Mouse (Mus musculus): ENCODE results near the gene Dmkn. TPM values are rescaled to one million over a fixed set of nuclear protein-coding genes. Genes with fewer than 3 reads are reported as not detected.
"Not testable (repeated sequence)": the region's sequence is repeated elsewhere in the genome, so short reads cannot be mapped to it uniquely, and the experiment has no call there.

Gene Dmkn
- polyA plus RNA-seq, 1 experiment from 2014 or later = 3.0 TPM

DNA sequence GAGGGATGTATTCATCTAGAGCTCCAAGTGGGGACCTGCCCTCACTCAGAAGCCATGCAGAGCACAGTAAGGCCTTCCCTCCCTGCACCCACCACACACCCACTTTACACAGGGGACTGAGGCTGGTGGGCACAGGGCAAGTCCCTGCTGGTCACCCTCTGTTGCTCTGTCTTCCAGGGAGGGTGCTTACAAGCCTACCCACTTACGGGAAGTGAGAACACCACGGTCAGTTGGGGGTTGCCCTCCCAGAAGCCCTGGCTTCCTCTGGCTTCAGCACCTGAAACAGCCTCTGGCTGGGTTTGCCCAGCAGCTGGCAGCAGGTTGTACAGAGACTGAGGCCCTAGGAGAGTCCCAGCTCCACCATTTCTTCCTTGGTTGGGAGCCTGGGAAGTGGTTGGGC lies 21.0 kb upstream of the Dmkn start:
- H3K9me3 ChIP-seq; H3K9ac ChIP-seq; H3K27ac ChIP-seq (replicated peaks); H3K36me3 ChIP-seq; ATAC-seq (ENCODE audit: low FRiP score, low read depth); H3K4me3 ChIP-seq; H3K4me1 ChIP-seq (replicated peaks); H3K27me3 ChIP-seq; H3K4me2 ChIP-seq: not testable (repeated sequence)
- WGBS = 89% methylated on average over 2 of the region's 2 CpGs

DNA sequence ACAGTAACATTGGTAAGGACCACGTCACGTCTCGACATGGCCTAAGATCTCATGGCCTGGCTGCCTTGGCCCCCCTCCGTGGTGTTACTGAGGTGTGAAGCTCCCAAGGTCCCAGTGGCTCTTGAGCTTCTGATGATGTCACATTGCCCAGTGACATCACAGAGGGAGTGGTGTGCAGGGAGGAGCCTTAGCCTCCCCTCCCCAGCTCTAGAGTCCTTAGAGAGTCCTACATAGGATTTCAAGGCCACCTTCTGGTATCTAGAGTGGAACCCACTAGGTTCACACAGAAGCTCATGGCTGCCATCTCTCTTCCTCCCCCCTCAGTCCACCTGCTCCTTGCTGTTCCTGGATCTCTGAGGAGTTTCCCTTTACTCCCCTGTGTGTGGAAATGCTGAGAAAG lies 19.9 kb upstream of the Dmkn start, which contains the start of gene Gapdhs:
Gene Gapdhs, minus strand, starts transcription at position 65 of the 400 bp plus-strand sequence.
- WGBS = 78% methylated on average over 3 of the region's 4 CpGs
- not testable (repeated sequence) for H3K9ac ChIP-seq; H3K27me3 ChIP-seq; H3K4me1 ChIP-seq (replicated peaks); H3K9me3 ChIP-seq; H3K4me3 ChIP-seq; H3K27ac ChIP-seq (replicated peaks); H3K36me3 ChIP-seq; H3K4me2 ChIP-seq
- ATAC-seq (ENCODE audit: low FRiP score, low read depth) = peak; percentile 35; the same call in 1 of the 2 replicates

DNA sequence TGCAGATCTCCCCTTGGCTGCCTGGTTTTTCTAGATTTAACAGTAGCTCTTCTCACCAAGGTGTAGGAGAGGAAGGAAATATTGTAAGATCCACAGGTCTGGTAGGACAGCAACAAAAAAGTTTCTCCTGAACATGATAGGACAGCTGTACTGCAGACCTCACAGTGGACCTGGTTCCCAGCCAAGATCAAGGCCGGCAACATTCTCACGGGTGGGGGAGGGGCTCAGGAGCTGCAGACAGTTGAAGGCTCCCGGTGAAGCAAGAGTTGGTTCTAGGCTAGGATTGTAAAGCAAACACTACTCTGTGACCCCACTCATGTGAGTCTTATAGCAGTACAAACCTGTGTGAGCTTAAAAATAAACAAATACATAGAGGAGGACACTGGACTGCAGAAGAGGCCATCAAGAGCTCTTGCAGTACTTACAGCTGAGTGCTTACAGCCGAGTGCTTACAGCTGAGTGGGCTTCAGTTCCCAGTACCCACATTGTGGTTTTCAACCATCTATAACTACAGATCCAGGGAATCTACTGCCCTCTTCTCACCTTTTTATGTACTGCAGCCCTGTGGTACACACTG lies 19.4 kb upstream of the Dmkn start:
- 48% methylated on average over 4 of the region's 4 CpGs for WGBS
- no peak overlapping the region for H3K4me3 ChIP-seq
- no peak overlapping the region for H3K9ac ChIP-seq
- H3K36me3 ChIP-seq = no peaks in the 10 kb centered on the region
- no peak overlapping the region for H3K4me2 ChIP-seq
- no peak for ATAC-seq (ENCODE audit: low FRiP score, low read depth)
- H3K27me3 ChIP-seq = no peaks in the 10 kb centered on the region
- no peaks in the 10 kb centered on the region for H3K9me3 ChIP-seq
- H3K4me1 ChIP-seq (replicated peaks) = no peaks in the 10 kb centered on the region
- H3K27ac ChIP-seq (replicated peaks) = no peak overlapping the region

DNA sequence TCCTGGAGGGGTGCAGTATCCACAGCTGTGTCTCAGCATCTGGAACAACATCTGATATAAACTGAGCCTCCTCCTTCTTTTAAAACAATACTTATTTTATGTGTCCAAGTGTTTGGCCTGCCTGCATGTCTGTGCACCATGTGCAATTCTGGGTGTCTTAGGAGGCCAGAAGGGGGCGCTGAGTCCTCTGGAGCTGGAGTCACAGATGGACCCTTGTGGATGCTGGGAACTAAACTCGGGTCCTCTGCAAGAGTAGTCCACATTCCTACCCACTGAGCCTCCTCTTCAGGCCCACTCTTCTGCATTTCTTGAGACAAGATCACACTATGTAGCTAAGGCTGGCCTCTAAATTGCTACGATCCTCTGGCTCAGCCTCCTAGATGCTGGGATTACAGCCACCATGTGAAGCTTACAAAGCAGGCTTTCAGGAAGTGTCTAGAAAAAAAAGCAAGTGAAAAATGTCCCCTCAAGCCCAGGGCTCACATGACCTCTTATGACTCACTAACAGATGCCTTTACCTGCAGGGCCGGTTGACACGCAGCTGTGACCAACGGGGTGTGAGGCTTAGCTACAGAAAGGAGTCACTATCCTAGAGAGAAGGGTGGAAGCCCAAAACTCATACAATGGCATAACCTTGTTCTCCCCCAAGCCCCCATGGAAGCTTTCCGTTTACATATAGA lies 15.9 kb upstream of the Dmkn start:
- WGBS = 90% methylated on average over 7 of the region's 7 CpGs
- Histone ChIP-seq H3K9me3 (no peaks in the 10 kb centered on the region), H3K4me1 (replicated peaks) (no peaks in the 10 kb centered on the region), H3K27ac (replicated peaks) (no peak overlapping the region), H3K27me3 (no peaks in the 10 kb centered on the region), H3K4me2 (no peak overlapping the region), H3K4me3 (no peak overlapping the region), H3K9ac (no peak overlapping the region), H3K36me3 (no peaks in the 10 kb centered on the region)
- no peak for ATAC-seq (ENCODE audit: low FRiP score, low read depth)

DNA sequence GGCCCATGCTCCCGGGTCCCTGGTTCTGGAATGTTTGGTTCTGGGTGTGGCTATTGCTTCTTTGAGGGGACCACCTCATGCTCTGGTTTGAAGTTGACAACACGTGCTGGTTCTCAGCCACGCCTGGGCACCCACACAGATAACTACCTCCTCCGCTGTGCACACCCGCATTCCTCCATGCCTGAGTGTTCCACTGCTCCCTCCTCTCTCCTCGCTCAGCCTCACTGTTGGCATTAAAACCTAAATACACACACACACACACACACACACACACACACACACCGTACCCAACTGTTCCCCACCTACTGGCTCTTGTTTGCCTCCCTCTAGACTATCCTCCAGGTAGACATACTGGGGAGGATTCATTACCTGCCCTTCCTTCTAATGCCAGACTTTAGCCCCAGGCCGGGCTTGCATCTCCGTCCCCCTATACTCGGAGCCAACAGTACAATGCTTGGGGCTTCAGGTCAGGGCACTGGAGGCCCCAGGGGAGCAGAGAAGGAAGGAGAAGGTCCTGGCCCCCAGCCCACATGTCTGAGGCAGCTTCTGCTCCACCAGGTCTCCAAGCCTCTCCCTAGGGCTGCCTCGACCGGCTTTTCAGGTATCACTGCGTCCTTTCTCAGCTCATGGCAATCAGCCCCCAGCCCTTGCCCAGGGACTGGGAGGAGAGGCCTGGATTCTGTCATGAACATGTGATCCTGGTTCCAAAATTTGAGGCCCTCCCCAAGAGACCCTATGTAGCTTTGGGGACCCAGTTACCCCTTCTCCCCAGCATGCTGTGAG lies 13.5 kb upstream of the Dmkn start:
- H3K4me2 ChIP-seq = no peak overlapping the region
- no peak overlapping the region for H3K9ac ChIP-seq
- H3K9me3 ChIP-seq = no peaks in the 10 kb centered on the region
- no peak overlapping the region for H3K4me3 ChIP-seq
- 91% methylated on average over 13 of the region's 13 CpGs for WGBS
- peaks cover 9% of the 10 kb centered on the region for H3K36me3 ChIP-seq
- H3K27ac ChIP-seq (replicated peaks) = no peak overlapping the region
- ATAC-seq (ENCODE audit: low FRiP score, low read depth) = no peak
- H3K27me3 ChIP-seq = no peaks in the 10 kb centered on the region
- no peaks in the 10 kb centered on the region for H3K4me1 ChIP-seq (replicated peaks)

DNA sequence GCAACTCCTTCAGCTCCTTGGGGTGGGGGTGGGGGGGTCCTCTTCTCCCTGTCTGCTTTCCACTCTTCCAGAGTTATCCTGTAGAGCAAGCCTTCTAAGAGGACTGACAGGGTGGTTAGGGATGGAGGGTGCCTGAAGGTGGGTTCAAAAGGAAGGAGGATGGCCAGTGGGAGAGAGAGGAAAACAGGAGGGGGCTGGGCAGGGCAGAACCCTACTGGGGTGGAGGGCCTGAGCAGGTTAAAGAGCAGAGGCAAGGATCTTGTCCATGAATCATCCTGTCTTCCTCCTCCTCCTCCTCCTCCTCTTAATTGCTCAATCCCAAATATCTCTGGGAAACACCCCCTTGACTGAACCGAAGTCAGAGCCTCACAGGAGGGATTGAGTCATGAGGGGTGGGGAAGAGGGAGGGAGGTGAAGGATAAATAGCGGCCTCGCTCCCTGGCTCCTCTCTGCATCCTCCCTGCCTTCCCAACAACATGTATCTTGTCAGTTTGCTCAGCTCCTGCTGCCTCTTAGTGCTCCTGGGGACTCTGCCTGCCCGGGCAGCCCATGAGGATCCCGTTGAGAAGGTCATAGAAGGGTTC lies 12.4 kb upstream of the Dmkn start, which contains the start of gene Sbsn:
Gene Sbsn, plus strand, starts transcription at position 386 of the 584 bp plus-strand sequence.
- Histone ChIP-seq H3K4me2 (no peak within 1 kb of the TSS), H3K27ac (replicated peaks) (no peak within 1 kb of the TSS), H3K9ac (no peak within 1 kb of the TSS), H3K4me3 (no peak within 1 kb of the TSS), H3K36me3 (peaks cover 19% of the 10 kb centered on the region), H3K27me3 (no peaks in the 10 kb centered on the region), H3K4me1 (replicated peaks) (no peaks in the 10 kb centered on the region), H3K9me3 (no peaks in the 10 kb centered on the region)
- no peak for ATAC-seq (ENCODE audit: low FRiP score, low read depth)
- 69% methylated on average over 5 of the region's 5 CpGs for WGBS

DNA sequence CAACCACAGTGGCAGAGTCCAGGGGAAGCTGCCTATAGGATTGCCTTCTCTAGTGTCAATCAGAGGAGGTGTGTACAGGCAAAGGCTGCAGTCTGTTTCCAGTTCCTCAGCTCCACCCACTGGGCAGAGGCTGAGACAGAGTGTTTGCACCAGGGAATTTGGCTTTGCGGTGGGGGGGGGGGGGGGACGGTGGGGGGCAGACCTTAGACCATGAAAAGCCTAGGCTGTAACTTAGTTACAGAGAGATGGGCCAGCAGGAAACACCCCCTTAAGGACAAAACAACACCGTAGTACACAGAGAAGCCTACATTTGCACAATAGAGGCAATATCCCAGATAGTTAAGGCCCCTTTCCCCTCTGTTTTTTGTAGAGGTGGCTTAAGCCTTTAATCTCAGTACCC lies 6.6 kb upstream of the Dmkn start:
- Histone ChIP-seq H3K27ac (replicated peaks) (no peak overlapping the region), H3K27me3 (no peaks in the 10 kb centered on the region), H3K9ac (no peak overlapping the region), H3K4me3 (no peak overlapping the region), H3K4me1 (replicated peaks) (no peaks in the 10 kb centered on the region), H3K36me3 (peaks cover 26% of the 10 kb centered on the region), H3K9me3 (no peaks in the 10 kb centered on the region), H3K4me2 (no peak overlapping the region)
- 70% methylated on average over 3 of the region's 3 CpGs for WGBS
- ATAC-seq (ENCODE audit: low FRiP score, low read depth) = no peak

DNA sequence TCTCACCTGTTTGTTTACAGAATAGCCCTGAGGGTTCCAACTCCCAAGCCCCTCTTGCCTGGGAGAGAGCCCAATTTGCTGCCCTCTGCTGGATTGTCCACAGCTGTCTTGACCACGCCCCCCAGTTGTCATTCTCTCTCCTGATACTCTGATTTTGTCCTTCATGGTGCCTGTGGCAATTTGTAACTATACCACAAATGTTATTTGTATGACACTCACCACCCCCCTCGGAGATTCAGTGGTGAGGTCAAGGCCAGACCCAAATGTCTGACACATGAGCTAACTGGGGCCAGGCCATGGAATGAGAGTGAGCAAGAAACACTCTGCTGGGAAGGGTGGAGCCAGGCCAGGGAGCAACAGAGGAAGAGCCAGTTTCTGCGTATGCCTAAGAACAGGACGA lies 4.7 kb upstream of the Dmkn start:
- Histone ChIP-seq H3K36me3 (peaks cover 26% of the 10 kb centered on the region), H3K4me3 (no peak overlapping the region), H3K4me2 (no peak overlapping the region), H3K27ac (replicated peaks) (no peak overlapping the region), H3K9ac (no peak overlapping the region), H3K4me1 (replicated peaks) (no peaks in the 10 kb centered on the region), H3K27me3 (no peaks in the 10 kb centered on the region), H3K9me3 (no peaks in the 10 kb centered on the region)
- 41% methylated on average over 4 of the region's 4 CpGs for WGBS
- 0 out of 2 replicates have a peak, but pooled peaks have one; percentile 66 for ATAC-seq (ENCODE audit: low FRiP score, low read depth)

DNA sequence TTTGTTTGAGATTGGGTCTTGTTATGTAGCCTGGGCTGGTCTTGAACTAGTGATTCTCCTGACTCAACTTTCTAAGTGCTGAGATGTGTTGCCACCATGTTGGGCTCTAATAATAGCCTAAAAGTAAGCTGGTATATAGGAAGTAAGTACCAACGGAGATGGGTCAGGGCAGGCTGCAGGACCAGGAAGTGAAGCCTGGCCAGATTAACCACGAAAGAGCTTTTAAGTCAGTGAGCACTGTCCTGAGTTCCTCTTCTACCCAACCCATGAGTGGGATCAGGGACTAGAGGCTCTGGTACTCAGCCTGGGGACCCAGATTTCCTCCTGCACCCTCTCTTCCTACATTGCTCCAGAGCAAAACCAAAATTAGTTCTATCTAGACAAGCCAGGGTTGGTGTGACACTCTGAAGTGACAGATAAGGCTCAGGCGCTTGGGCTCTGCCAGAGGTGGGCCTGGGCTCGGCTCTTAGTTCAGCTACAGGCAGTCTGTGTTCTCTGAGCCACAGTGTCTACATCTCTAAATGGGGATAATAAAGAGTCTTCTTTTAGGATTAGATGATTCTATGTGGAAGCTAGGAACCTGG lies 1.7 kb upstream of the Dmkn start:
- H3K27me3 ChIP-seq = no peaks in the 10 kb centered on the region
- no peaks in the 10 kb centered on the region for H3K9me3 ChIP-seq
- no peak for ATAC-seq (ENCODE audit: low FRiP score, low read depth)
- 80% methylated on average over 4 of the region's 4 CpGs for WGBS
- H3K4me2 ChIP-seq = no peak overlapping the region
- no peak overlapping the region for H3K4me3 ChIP-seq
- H3K9ac ChIP-seq = no peak overlapping the region
- H3K36me3 ChIP-seq = no peaks in the 10 kb centered on the region
- H3K4me1 ChIP-seq (replicated peaks) = no peaks in the 10 kb centered on the region
- no peak overlapping the region for H3K27ac ChIP-seq (replicated peaks)

DNA sequence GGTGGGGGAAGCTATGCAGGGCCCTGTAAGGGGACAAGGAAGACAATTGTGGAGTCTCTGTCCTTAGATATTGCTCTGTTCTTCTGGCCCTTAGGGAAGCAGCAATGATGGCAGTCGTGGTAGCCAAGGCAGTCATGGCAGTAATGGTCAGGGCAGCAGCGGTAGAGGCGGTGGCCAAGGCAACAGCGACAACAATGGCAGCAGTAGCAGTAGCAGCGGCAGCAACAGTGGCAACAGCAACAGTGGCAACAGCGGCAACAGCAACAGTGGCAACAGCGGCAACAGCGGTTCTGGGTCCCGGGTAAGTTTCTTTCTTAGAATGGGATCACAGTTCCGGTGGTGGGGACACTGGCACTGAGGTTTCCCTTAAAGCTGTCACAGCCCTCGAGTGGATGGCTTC lies 1.6 kb downstream of the Dmkn start:
- no peak for ATAC-seq (ENCODE audit: low FRiP score, low read depth)
- H3K27me3 ChIP-seq = no peaks in the 10 kb centered on the region
- H3K4me2 ChIP-seq = peak overlapping the region; percentile 36
- WGBS = 44% methylated on average over 11 of the region's 11 CpGs
- H3K9me3 ChIP-seq = no peaks in the 10 kb centered on the region
- H3K9ac ChIP-seq = no peak overlapping the region
- no peak overlapping the region for H3K27ac ChIP-seq (replicated peaks)
- H3K4me3 ChIP-seq = peak overlapping the region; percentile 11; the same call in 1 of the 2 replicates
- H3K4me1 ChIP-seq (replicated peaks) = no peaks in the 10 kb centered on the region
- no peaks in the 10 kb centered on the region for H3K36me3 ChIP-seq

DNA sequence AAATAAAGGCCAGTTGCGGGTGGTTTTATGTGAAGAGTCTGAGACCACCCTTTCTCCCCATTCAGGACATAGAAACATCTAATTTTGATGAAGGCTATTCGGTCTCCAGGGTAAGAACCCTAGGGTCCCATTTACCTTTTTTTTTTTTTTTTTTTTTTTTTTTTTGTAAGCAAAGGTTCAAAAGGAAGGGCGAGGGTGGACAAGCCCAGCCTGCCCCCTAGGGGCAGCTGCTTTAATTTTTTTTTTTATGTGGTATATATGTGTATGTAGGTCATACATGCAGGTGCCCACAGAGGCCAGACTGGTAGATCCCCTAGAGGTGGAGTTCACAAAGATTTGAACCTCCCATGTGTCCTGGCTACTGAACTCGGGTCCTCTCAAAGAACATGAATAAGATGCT lies 2.9 kb downstream of the Dmkn start:
- no peak for ATAC-seq (ENCODE audit: low FRiP score, low read depth)
- Histone ChIP-seq H3K4me3 (no peak overlapping the region), H3K4me1 (replicated peaks) (no peaks in the 10 kb centered on the region), H3K36me3 (no peaks in the 10 kb centered on the region), H3K27ac (replicated peaks) (no peak overlapping the region), H3K27me3 (no peaks in the 10 kb centered on the region), H3K9me3 (no peaks in the 10 kb centered on the region), H3K4me2 (no peak overlapping the region), H3K9ac (no peak overlapping the region)
- WGBS = 93% methylated on average over 4 of the region's 4 CpGs

DNA sequence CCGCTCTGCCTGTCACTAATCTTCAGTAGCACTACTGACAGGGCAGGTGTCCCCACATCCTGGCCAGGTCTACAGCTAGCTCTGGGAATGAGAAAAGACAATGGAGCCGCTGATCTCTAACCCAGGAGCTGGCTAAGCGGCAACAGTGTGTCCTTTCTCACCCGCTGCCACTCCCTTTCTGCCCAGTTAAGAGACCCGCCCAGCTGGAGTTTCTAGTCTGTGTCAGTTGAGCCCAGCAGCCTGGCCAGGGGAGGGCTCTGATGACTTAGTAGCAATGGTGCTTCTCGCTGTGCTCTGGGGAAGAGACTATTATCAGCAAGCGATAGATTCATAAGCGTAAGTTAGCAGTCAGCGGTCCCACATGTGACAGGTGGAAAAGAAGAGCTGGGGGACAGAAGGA lies 5.7 kb downstream of the Dmkn start:
- no peaks in the 10 kb centered on the region for H3K27me3 ChIP-seq
- no peak for ATAC-seq (ENCODE audit: low FRiP score, low read depth)
- no peak overlapping the region for H3K4me3 ChIP-seq
- H3K27ac ChIP-seq (replicated peaks) = no peak overlapping the region
- H3K9ac ChIP-seq = no peak overlapping the region
- H3K4me2 ChIP-seq = no peak overlapping the region
- no peaks in the 10 kb centered on the region for H3K36me3 ChIP-seq
- no peaks in the 10 kb centered on the region for H3K4me1 ChIP-seq (replicated peaks)
- H3K9me3 ChIP-seq = no peaks in the 10 kb centered on the region
- 44% methylated on average over 9 of the region's 9 CpGs for WGBS

Measured in hindbrain, embryonic 15.5 days (tissue).